Mouse (Mus musculus) spleen, adult 2 months (tissue): ENCODE results near the gene Omg. TPM values are rescaled to one million over a fixed set of nuclear protein-coding genes. Genes with fewer than 3 reads are reported as not detected.
A peak's percentile ranks its signal among the peaks of the same experiment; 100 is the strongest.

Experiments used
- DNase-seq, 2 experiments: peaks; one replicate each; pipeline versions ENCODE4 v3.0.0 to v3.0.0-alpha.2; 2012 to 2021; ENCODE audit warnings: low spot score in 2 of 2, low read depth in 1 of 2
- H3K27ac ChIP-seq: fragments of 200-500 bp; 2 replicates; pipeline ENCODE4 v1.5.1; 2012; ENCODE audit warnings: low read length, inconsistent platforms; ENCODE audit not compliant: insufficient read depth
- H3K27me3 ChIP-seq: fragments of 200-500 bp; 2 replicates; pipeline ENCODE4 v1.6.1; 2012; ENCODE audit warnings: mild to moderate bottlenecking, moderate library complexity, low read length, inconsistent platforms; ENCODE audit not compliant: control insufficient read depth, insufficient read depth
- H3K36me3 ChIP-seq: fragments of 200-500 bp; 2 replicates; pipeline ENCODE4 v1.6.1; 2012; ENCODE audit warnings: mild to moderate bottlenecking, low read length, inconsistent platforms; ENCODE audit not compliant: control insufficient read depth, insufficient read depth
- H3K4me1 ChIP-seq: fragments of 200-500 bp; 2 replicates; pipeline ENCODE4 v1.6.1; 2011; ENCODE audit warnings: inconsistent platforms; ENCODE audit not compliant: control insufficient read depth, insufficient read depth, insufficient read length
- H3K4me3 ChIP-seq: fragments of 200-500 bp; 2 replicates; pipeline ENCODE4 v1.5.1; 2011; ENCODE audit warnings: mild to moderate bottlenecking, inconsistent platforms; ENCODE audit not compliant: insufficient read depth, insufficient read length; ENCODE audit errors: extremely low read depth
- CTCF ChIP-seq: fragments of 200-500 bp; IDR thresholded peaks from 2 replicates; pipeline ENCODE4 v1.5.1; 2011; ENCODE audit warnings: mild to moderate bottlenecking, inconsistent platforms; ENCODE audit not compliant: insufficient read depth, insufficient read length, insufficient replicate concordance; ENCODE audit errors: extremely low read depth
- POLR2A ChIP-seq: fragments of 200-500 bp; IDR thresholded peaks from 2 replicates; pipeline ENCODE4 v1.6.1; 2011; ENCODE audit warnings: low read depth, low read length, inconsistent platforms
- WGBS: fragments of 180-500 bp; shearing (Covaris S2); methylation state at CpG from one replicate; pipeline ENCODE4 v1.1.7; 2018; 5-methylcytosine and 5-hydroxymethylcytosine counted together
- polyA plus RNA-seq: library from polyadenylated mRNA; depleted of rRNA; stranded (reverse); fragments of >200 nt; gene quantifications from 2 replicates; pipeline ENCODE4 v1.2.3, GENCODE M21; 2012

The Omg gene
- polyA plus RNA-seq, 1 experiment: not detected

GRCm38 (mm10) chr11:79530774-79531173 lies 26.9 kb upstream of the Omg start:
- 48% methylated on average over 11 of the region's 11 CpGs for WGBS
- no peak for TF ChIP-seq CTCF
- TF ChIP-seq POLR2A: no peak

GRCm38 (mm10) chr11:79530333-79530761 lies 26.5 kb upstream of the Omg start, which contains the start of the genes Evi2 and Evi2a:
Gene Evi2, minus strand, starts transcription at chr11:79530589.
Gene Evi2a, minus strand, starts transcription at chr11:79530609.
- H3K27ac ChIP-seq: peak within 1 kb of the TSS; percentile 81
- no peaks in the 10 kb centered on the region for H3K27me3 ChIP-seq
- peak; percentile 51 to 77 for DNase-seq
- 10% methylated on average over 7 of the region's 7 CpGs for WGBS
- H3K4me3 ChIP-seq: peak within 1 kb of the TSS; percentile 57
- peak; percentile 37; the same call in 1 of the 2 replicates for TF ChIP-seq POLR2A
- TF ChIP-seq CTCF: no peak
- H3K4me1 ChIP-seq: peaks cover 7% of the 10 kb centered on the region; the same call in 1 of the 2 replicates
- H3K36me3 ChIP-seq: no peaks in the 10 kb centered on the region

More at GRCm38 (mm10) chr11:79530774-79531173, 26.9 kb upstream of the Omg start:
- Histone ChIP-seq H3K27ac (peak overlapping the region; percentile 81), H3K27me3 (no peaks in the 10 kb centered on the region), H3K4me3 (no peak overlapping the region; the same call in 1 of the 2 replicates), H3K4me1 (peaks cover 7% of the 10 kb centered on the region; the same call in 1 of the 2 replicates), H3K36me3 (no peaks in the 10 kb centered on the region; the same call in 1 of the 2 replicates)
- DNase-seq: no peak

GRCm38 (mm10) chr11:79529736-79530135 lies 25.9 kb upstream of the Omg start:
- no peaks in the 10 kb centered on the region for H3K27me3 ChIP-seq
- DNase-seq: peak in 1 of 2 experiments; percentile 20
- peak overlapping the region; percentile 71; the same call in 1 of the 2 replicates for H3K27ac ChIP-seq
- H3K4me3 ChIP-seq: peak overlapping the region; percentile 43
- peaks cover 9% of the 10 kb centered on the region; the same call in 1 of the 2 replicates for H3K4me1 ChIP-seq
- H3K36me3 ChIP-seq: no peaks in the 10 kb centered on the region
- 31% methylated on average over 2 of the region's 2 CpGs for WGBS
- TF ChIP-seq POLR2A (no peak), CTCF (no peak)

GRCm38 (mm10) chr11:79529226-79529625 lies 25.3 kb upstream of the Omg start:
- Histone ChIP-seq H3K36me3 (no peaks in the 10 kb centered on the region), H3K27me3 (no peaks in the 10 kb centered on the region), H3K27ac (peak overlapping the region; percentile 36; the same call in 1 of the 2 replicates), H3K4me3 (peak overlapping the region; percentile 32; the same call in 1 of the 2 replicates), H3K4me1 (peaks cover 9% of the 10 kb centered on the region; the same call in 1 of the 2 replicates)
- TF ChIP-seq POLR2A (no peak), CTCF (no peak)
- 71% methylated on average over 6 of the region's 6 CpGs for WGBS
- no peak for DNase-seq

GRCm38 (mm10) chr11:79528601-79529000 lies 24.7 kb upstream of the Omg start:
- H3K36me3 ChIP-seq: no peaks in the 10 kb centered on the region
- peak overlapping the region; percentile 92 for H3K27ac ChIP-seq
- no peaks in the 10 kb centered on the region for H3K27me3 ChIP-seq
- 15% methylated on average over 3 of the region's 3 CpGs for WGBS
- H3K4me1 ChIP-seq: peaks cover 9% of the 10 kb centered on the region; the same call in 1 of the 2 replicates
- H3K4me3 ChIP-seq: peak overlapping the region; percentile 16; the same call in 1 of the 2 replicates
- TF ChIP-seq CTCF (no peak), POLR2A (no peak; the same call in 1 of the 2 replicates)
- peak in 1 of 2 experiments; percentile 55 for DNase-seq

GRCm38 (mm10) chr11:79527739-79528384 lies 24.0 kb upstream of the Omg start:
- Histone ChIP-seq H3K27ac (peak overlapping the region; percentile 92), H3K27me3 (no peaks in the 10 kb centered on the region), H3K4me3 (peak overlapping the region; percentile 39), H3K36me3 (no peaks in the 10 kb centered on the region), H3K4me1 (peaks cover 9% of the 10 kb centered on the region; the same call in 1 of the 2 replicates)
- TF ChIP-seq POLR2A: peak; percentile 8; the same call in 1 of the 2 replicates
- TF ChIP-seq CTCF: no peak
- 21% methylated on average over 5 of the region's 5 CpGs for WGBS
- DNase-seq: peak in 1 of 2 experiments; percentile 64
